Mouse (Mus musculus): Measurements from ENCODE around the gene Hoxd10. TPM values are rescaled to one million over a fixed set of nuclear protein-coding genes. Genes with fewer than 3 reads are reported as not detected.

Hoxd10 gene
- polyA plus RNA-seq, 1 experiment from 2014 or later = 26.2 TPM

GRCm38 (mm10) chr2:74733317-74733661 lies 41.6 kb downstream of the Hoxd10 start:
- Histone ChIP-seq H3K4me2 (replicated peaks) (peak overlapping the region; percentile 53), H3K27me3 (peaks cover 97% of the 10 kb centered on the region), H3K36me3 (no peaks in the 10 kb centered on the region), H3K4me3 (peak overlapping the region; percentile 28; the same call in 1 of the 2 replicates), H3K9me3 (no peaks in the 10 kb centered on the region), H3K9ac (no peak overlapping the region), H3K4me1 (peaks cover 34% of the 10 kb centered on the region), H3K27ac (no peak overlapping the region)
- no peak for ATAC-seq (ENCODE audit: low FRiP score, low read depth)
- 1% methylated on average over 16 of the region's 16 CpGs for WGBS

- Histone ChIP-seq H3K36me3 (no peaks in the 10 kb centered on the region), H3K27me3 (peaks cover 97% of the 10 kb centered on the region), H3K4me1 (peaks cover 34% of the 10 kb centered on the region), H3K4me3 (no peak overlapping the region), H3K27ac (no peak overlapping the region), H3K9me3 (no peaks in the 10 kb centered on the region), H3K9ac (no peak overlapping the region), H3K4me2 (replicated peaks) (no peak overlapping the region)
- ATAC-seq (ENCODE audit: low FRiP score, low read depth) = no peak
- WGBS = 12% methylated on average over 6 of the region's 6 CpGs
Observed at GRCm38 (mm10) chr2:74733765-74734164, 42.0 kb downstream of the Hoxd10 start.

- no peak overlapping the region for H3K9ac ChIP-seq
- H3K4me1 ChIP-seq = peaks cover 34% of the 10 kb centered on the region
- 6% methylated on average over 13 of the region's 13 CpGs for WGBS
- no peaks in the 10 kb centered on the region for H3K9me3 ChIP-seq
- H3K36me3 ChIP-seq = no peaks in the 10 kb centered on the region
- H3K4me2 ChIP-seq (replicated peaks) = no peak overlapping the region
- H3K27ac ChIP-seq = no peak overlapping the region
- H3K27me3 ChIP-seq = peaks cover 97% of the 10 kb centered on the region
- ATAC-seq (ENCODE audit: low FRiP score, low read depth) = no peak
- no peak overlapping the region for H3K4me3 ChIP-seq
Observed at GRCm38 (mm10) chr2:74734451-74734850, 42.7 kb downstream of the Hoxd10 start.

GRCm38 (mm10) chr2:74734996-74735811 lies 43.5 kb downstream of the Hoxd10 start:
- WGBS = 11% methylated on average over 27 of the region's 27 CpGs
- no peaks in the 10 kb centered on the region for H3K9me3 ChIP-seq
- no peaks in the 10 kb centered on the region for H3K36me3 ChIP-seq
- peaks cover 38% of the 10 kb centered on the region for H3K4me1 ChIP-seq
- H3K9ac ChIP-seq = no peak overlapping the region
- H3K27me3 ChIP-seq = peaks cover 99% of the 10 kb centered on the region
- no peak overlapping the region for H3K27ac ChIP-seq
- H3K4me2 ChIP-seq (replicated peaks) = no peak overlapping the region
- H3K4me3 ChIP-seq = no peak overlapping the region
- ATAC-seq (ENCODE audit: low FRiP score, low read depth) = no peak

- no peaks in the 10 kb centered on the region for H3K36me3 ChIP-seq
- H3K27me3 ChIP-seq = peaks cover 99% of the 10 kb centered on the region
- H3K4me1 ChIP-seq = peaks cover 44% of the 10 kb centered on the region
- H3K4me2 ChIP-seq (replicated peaks) = peak overlapping the region; percentile 54
- whole genome bisulfite sequencing = 2% methylated on average over 42 of the region's 42 CpGs
- ATAC-seq (ENCODE audit: low FRiP score, low read depth) = no peak
- peak overlapping the region; percentile 27 for H3K4me3 ChIP-seq
- no peaks in the 10 kb centered on the region for H3K9me3 ChIP-seq
- H3K9ac ChIP-seq = no peak overlapping the region; the same call in 1 of the 2 replicates
- no peak overlapping the region for H3K27ac ChIP-seq
Observed at GRCm38 (mm10) chr2:74735851-74736687, 44.3 kb downstream of the Hoxd10 start.

GRCm38 (mm10) chr2:74736688-74737577 lies 45.2 kb downstream of the Hoxd10 start:
- H3K9ac ChIP-seq = no peak overlapping the region
- 0 out of 2 replicates have a peak overlapping the region, but pooled peaks have one; percentile 27 for H3K4me3 ChIP-seq
- 9% methylated on average over 15 of the region's 15 CpGs for WGBS
- no peak for ATAC-seq (ENCODE audit: low FRiP score, low read depth)
- no peak overlapping the region for H3K4me2 ChIP-seq (replicated peaks)
- H3K27ac ChIP-seq = no peak overlapping the region
- no peaks in the 10 kb centered on the region for H3K9me3 ChIP-seq
- peaks cover 44% of the 10 kb centered on the region for H3K4me1 ChIP-seq
- H3K36me3 ChIP-seq = no peaks in the 10 kb centered on the region
- H3K27me3 ChIP-seq = peaks cover 99% of the 10 kb centered on the region

- no peaks in the 10 kb centered on the region for H3K9me3 ChIP-seq
- peaks cover 99% of the 10 kb centered on the region for H3K27me3 ChIP-seq
- WGBS = 8% methylated on average over 7 of the region's 7 CpGs
- H3K27ac ChIP-seq = no peak overlapping the region
- no peak overlapping the region for H3K4me3 ChIP-seq
- no peak overlapping the region for H3K9ac ChIP-seq
- H3K4me2 ChIP-seq (replicated peaks) = no peak overlapping the region
- peaks cover 39% of the 10 kb centered on the region for H3K4me1 ChIP-seq
- no peak for ATAC-seq (ENCODE audit: low FRiP score, low read depth)
- no peaks in the 10 kb centered on the region for H3K36me3 ChIP-seq
Observed at GRCm38 (mm10) chr2:74737578-74738070, 45.9 kb downstream of the Hoxd10 start.

GRCm38 (mm10) chr2:74738623-74739475 lies 47.1 kb downstream of the Hoxd10 start:
- Histone ChIP-seq H3K9me3 (no peaks in the 10 kb centered on the region), H3K9ac (no peak overlapping the region), H3K27me3 (peaks cover 99% of the 10 kb centered on the region), H3K4me2 (replicated peaks) (no peak overlapping the region), H3K27ac (no peak overlapping the region), H3K4me3 (no peak overlapping the region), H3K36me3 (no peaks in the 10 kb centered on the region), H3K4me1 (peaks cover 32% of the 10 kb centered on the region)
- WGBS = 4% methylated on average over 20 of the region's 20 CpGs
- no peak for ATAC-seq (ENCODE audit: low FRiP score, low read depth)

- Histone ChIP-seq H3K4me2 (replicated peaks) (no peak overlapping the region), H3K9ac (no peak overlapping the region), H3K27me3 (peaks cover 99% of the 10 kb centered on the region), H3K4me1 (peaks cover 32% of the 10 kb centered on the region), H3K9me3 (no peaks in the 10 kb centered on the region), H3K36me3 (no peaks in the 10 kb centered on the region), H3K4me3 (no peak overlapping the region), H3K27ac (no peak overlapping the region)
- WGBS = 14% methylated on average over 2 of the region's 2 CpGs
- no peak for ATAC-seq (ENCODE audit: low FRiP score, low read depth)
Observed at GRCm38 (mm10) chr2:74739476-74739800, 47.7 kb downstream of the Hoxd10 start.

- peak overlapping the region; percentile 52 for H3K4me2 ChIP-seq (replicated peaks)
Observed at GRCm38 (mm10) chr2:74739869-74740268, 48.1 kb downstream of the Hoxd10 start.

More at GRCm38 (mm10) chr2:74739869-74740268, 48.1 kb downstream of the Hoxd10 start:
- Histone ChIP-seq H3K4me3 (peak overlapping the region; percentile 22; the same call in 1 of the 2 replicates), H3K9me3 (no peaks in the 10 kb centered on the region), H3K27me3 (peaks cover 99% of the 10 kb centered on the region), H3K9ac (no peak overlapping the region), H3K4me1 (peaks cover 32% of the 10 kb centered on the region), H3K27ac (no peak overlapping the region), H3K36me3 (no peaks in the 10 kb centered on the region)
- no peak for ATAC-seq (ENCODE audit: low FRiP score, low read depth)
- WGBS = 5% methylated on average over 14 of the region's 14 CpGs
